1 mouse cellular context compared by ENCODE assay signal in genomic region chr17:57118524-57119349, GRCm38 (mm10).
TF ChIP-seq lines count a peak whose summit lies in the region.

No protein-coding gene starts in this region.

TF ChIP-seq in CH12.LX, 34 proteins besides CTCF, POLR2A, EP300 and RAD21 (continued from another document):
- TF ChIP-seq NELFE (IDR thresholded peaks at IDR 0.05; ENCODE audit: low read depth, low read length) (no peak), ZMIZ1 (IDR thresholded peaks at IDR 0.05; ENCODE audit: low read depth, low read length) (no peak), ZNF384 (IDR thresholded peaks at IDR 0.05; ENCODE audit: low read depth, low read length) (peak; percentile 96)
